Mouse (Mus musculus): Measurements from ENCODE around the gene Lysmd3. TPM values are rescaled to one million over a fixed set of nuclear protein-coding genes. Genes with fewer than 3 reads are reported as not detected.

The Lysmd3 gene
- total and polyA plus RNA-seq, 3 experiments, result 4.3 to 17.2 (median 13.2) TPM

DNA sequence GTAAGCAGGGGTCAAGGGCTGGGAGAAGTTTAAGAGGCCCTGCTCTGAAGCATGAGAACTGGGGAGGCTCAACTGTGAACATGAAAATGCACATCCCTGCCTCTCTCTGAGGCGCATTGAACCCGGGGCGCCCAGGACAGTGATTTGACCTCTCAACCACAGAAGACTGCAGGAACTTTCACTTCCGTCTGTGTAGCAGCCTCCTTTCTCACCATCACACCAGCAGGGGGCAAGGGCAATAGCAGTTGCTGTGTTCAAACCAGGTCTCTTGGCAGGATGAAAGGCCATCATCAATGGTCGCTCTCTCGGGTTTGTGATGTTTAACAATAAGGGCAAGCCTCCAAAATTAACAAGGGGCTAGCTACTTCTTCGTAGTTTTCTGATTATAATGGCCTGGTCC lies 45.7 kb downstream of the Lysmd3 start:
- Histone ChIP-seq H3K4me3 (no peak overlapping the region), H3K27me3 (ENCODE audit: control insufficient read depth, insufficient read depth, low read length) (no peaks in the 10 kb centered on the region), H3K4me1 (ENCODE audit: control insufficient read depth, insufficient read depth, low read length) (no peaks in the 10 kb centered on the region), H3K27ac (no peak overlapping the region), H3K79me2 (replicated peaks; ENCODE audit: control insufficient read depth, insufficient read depth, low read length) (no peaks in the 10 kb centered on the region), H3K36me3 (ENCODE audit: control insufficient read depth, insufficient read depth, low read length) (no peaks in the 10 kb centered on the region), H3K9ac (ENCODE audit: low read depth, low read length) (no peak overlapping the region)
- intact Hi-C loops (cut with DNase I), result no loop called here
- DNase-seq, result no peak
- no peak for TF ChIP-seq EP300 (IDR thresholded peaks at IDR 0.05; ENCODE audit: insufficient read depth, low read depth, low read length)
- no peak for TF ChIP-seq POLR2A (IDR thresholded peaks at IDR 0.05; ENCODE audit: insufficient read depth, low read depth, low read length)
- 71% methylated on average over 7 of the region's 7 CpGs for WGBS

DNA sequence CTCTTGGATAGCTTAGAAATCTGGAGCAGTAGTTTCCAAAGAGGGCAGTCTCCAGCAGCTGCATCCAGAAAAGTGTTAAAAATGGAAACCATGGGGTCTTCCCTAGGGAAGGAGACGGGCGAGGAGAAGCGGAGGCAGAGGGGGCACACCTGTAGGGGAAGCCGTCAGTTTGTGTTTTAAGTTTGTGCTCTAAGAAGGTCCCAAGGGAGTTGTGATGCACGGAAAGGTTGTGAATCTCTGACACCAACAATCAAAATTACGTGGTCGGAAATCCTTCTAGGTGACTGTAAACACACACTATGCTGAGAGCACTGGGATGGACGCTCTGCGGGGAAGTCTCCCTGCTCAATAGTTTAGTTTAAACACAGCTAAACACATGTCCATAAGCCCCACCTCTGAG lies 46.2 kb downstream of the Lysmd3 start:
- Histone ChIP-seq H3K79me2 (replicated peaks; ENCODE audit: control insufficient read depth, insufficient read depth, low read length) (no peaks in the 10 kb centered on the region), H3K9ac (ENCODE audit: low read depth, low read length) (no peak overlapping the region), H3K36me3 (ENCODE audit: control insufficient read depth, insufficient read depth, low read length) (no peaks in the 10 kb centered on the region), H3K4me1 (ENCODE audit: control insufficient read depth, insufficient read depth, low read length) (no peaks in the 10 kb centered on the region), H3K27me3 (ENCODE audit: control insufficient read depth, insufficient read depth, low read length) (no peaks in the 10 kb centered on the region), H3K27ac (no peak overlapping the region), H3K4me3 (no peak overlapping the region)
- no peak for TF ChIP-seq POLR2A (IDR thresholded peaks at IDR 0.05; ENCODE audit: insufficient read depth, low read depth, low read length)
- no peak for DNase-seq
- WGBS, result 84% methylated on average over 9 of the region's 9 CpGs
- intact Hi-C loops (cut with DNase I), result no loop called here

DNA sequence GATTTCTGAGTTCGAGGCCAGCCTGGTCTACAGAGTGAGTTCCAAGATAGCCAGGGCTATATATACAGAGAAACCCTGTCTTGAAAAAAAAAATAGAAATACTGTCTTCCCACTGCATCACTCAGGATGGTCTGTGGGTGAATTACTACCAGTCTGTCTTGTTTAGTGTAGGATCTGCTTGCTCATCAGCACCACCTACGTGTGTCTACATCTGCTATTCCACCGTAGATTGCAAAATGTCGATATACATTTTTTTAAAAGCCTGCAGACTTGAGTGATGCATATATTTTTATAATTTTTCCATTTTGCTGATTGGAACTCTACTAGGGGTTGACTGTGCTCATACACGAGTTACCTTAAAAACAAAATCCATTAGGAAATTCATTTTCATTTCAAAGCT lies 48.8 kb downstream of the Lysmd3 start:
- Histone ChIP-seq H3K79me2 (replicated peaks; ENCODE audit: control insufficient read depth, insufficient read depth, low read length) (no peaks in the 10 kb centered on the region), H3K27ac (no peak overlapping the region), H3K36me3 (ENCODE audit: control insufficient read depth, insufficient read depth, low read length) (no peaks in the 10 kb centered on the region), H3K4me1 (ENCODE audit: control insufficient read depth, insufficient read depth, low read length) (no peaks in the 10 kb centered on the region; the same call in 1 of the 2 replicates), H3K4me3 (no peak overlapping the region), H3K27me3 (ENCODE audit: control insufficient read depth, insufficient read depth, low read length) (no peaks in the 10 kb centered on the region), H3K9ac (ENCODE audit: low read depth, low read length) (no peak overlapping the region)
- 95% methylated on average over 5 of the region's 5 CpGs for WGBS
- intact Hi-C loops (cut with DNase I), result no loop called here
- DNase-seq, result no peak
- TF ChIP-seq POLR2A (IDR thresholded peaks at IDR 0.05; ENCODE audit: insufficient read depth, low read depth, low read length), result no peak
- no peak for TF ChIP-seq EP300 (IDR thresholded peaks at IDR 0.05; ENCODE audit: insufficient read depth, low read depth, low read length)
- no peak for TF ChIP-seq CTCF (IDR thresholded peaks at IDR 0.05)

GRCm38 (mm10) chr13:81709805-81710204 lies 52.3 kb downstream of the Lysmd3 start:
- peak overlapping the region; percentile 94; the same call in 1 of the 2 replicates for H3K4me3 ChIP-seq
- DNase-seq, result no peak
- no peak overlapping the region for H3K9ac ChIP-seq (ENCODE audit: low read depth, low read length)
- no peaks in the 10 kb centered on the region for H3K79me2 ChIP-seq (replicated peaks; ENCODE audit: control insufficient read depth, insufficient read depth, low read length)
- 42% methylated on average over 4 of the region's 4 CpGs for WGBS
- no peaks in the 10 kb centered on the region; the same call in 1 of the 2 replicates for H3K4me1 ChIP-seq (ENCODE audit: control insufficient read depth, insufficient read depth, low read length)
- H3K27ac ChIP-seq, result no peak overlapping the region
- intact Hi-C loops (cut with DNase I), result loop anchor here (5.0 kb wide), 2 partner anchors 53 to 72 kb away; partner anchors contain the start of genes Cetn3 and Lysmd3
- H3K36me3 ChIP-seq (ENCODE audit: control insufficient read depth, insufficient read depth, low read length), result no peaks in the 10 kb centered on the region
- no peak for TF ChIP-seq CTCF (IDR thresholded peaks at IDR 0.05)
- no peak for TF ChIP-seq POLR2A (IDR thresholded peaks at IDR 0.05; ENCODE audit: insufficient read depth, low read depth, low read length)
- TF ChIP-seq EP300 (IDR thresholded peaks at IDR 0.05; ENCODE audit: insufficient read depth, low read depth, low read length), result no peak
- H3K27me3 ChIP-seq (ENCODE audit: control insufficient read depth, insufficient read depth, low read length), result no peaks in the 10 kb centered on the region

DNA sequence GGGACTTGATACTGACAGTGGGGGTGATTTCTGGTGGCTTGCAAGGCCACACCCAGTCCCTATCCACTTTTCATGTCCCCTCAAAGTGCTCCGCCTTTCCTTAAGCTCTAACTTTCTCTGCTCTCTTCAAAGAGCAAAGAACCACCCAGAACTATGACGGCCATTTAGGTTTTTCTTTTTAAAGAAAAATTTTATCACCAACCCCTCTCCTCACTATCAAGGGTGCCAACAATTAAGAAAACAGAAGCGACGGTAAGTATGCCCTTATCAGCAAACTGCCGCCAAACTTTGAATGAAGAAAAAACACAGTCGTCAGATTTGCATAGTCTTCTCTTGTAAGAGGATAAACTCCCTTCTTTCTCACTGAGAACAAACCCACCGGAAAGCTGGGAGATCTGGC lies 52.8 kb downstream of the Lysmd3 start:
- intact Hi-C loops (cut with DNase I), result loop anchor here (5.0 kb wide), 2 partner anchors 53 to 72 kb away; partner anchors contain the start of genes Cetn3 and Lysmd3
- WGBS, result 4% methylated on average over 7 of the region's 7 CpGs

DNA sequence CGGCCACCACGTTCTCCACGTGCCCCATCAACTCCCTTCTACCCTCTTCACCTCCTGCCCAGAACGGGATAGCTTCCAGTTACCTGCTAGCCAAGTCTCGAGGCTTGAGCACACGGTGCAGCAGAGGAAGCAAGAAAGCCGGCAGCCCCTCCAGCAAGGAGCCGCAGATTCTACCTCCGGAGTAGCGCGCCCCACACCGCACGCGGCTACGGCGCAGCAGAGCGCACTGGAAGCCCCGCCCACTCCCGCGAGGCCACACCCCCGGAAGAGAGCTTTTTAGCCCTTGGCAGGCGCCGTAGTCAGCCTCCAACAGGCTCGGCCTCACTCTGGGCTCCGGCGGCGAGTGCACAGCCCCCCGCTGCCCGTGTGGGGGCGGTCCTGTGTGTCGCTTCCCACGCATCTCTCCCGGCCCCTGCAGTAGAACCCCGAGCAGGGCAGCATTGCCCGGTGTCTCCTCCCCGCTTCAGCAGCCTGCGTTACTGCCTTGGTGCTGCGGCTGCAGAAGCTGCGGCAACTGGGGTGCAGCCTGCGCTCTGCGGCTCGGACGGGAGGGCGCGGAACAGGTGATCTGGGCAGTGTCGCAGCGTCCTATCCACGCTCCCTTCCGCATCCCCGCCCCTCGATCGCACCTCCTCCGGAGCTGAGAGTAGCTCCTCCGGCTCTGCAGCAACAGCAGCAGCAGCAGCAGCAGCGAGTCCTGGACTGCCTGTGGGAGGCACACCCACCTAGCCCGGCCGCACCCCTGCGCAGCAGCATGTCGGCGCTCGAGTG lies 53.5 kb downstream of the Lysmd3 start, which contains the start of the genes Polr3g and Mblac2:
Gene Polr3g, minus strand, starts transcription at position 239 of the 771 bp plus-strand sequence.
Gene Mblac2, plus strand, starts transcription at position 567 of the 771 bp plus-strand sequence.
- TF ChIP-seq POLR2A (IDR thresholded peaks at IDR 0.05; ENCODE audit: insufficient read depth, low read depth, low read length), result peak; percentile 38; the same call in 1 of the 2 replicates
- no peak for TF ChIP-seq EP300 (IDR thresholded peaks at IDR 0.05; ENCODE audit: insufficient read depth, low read depth, low read length)
- peak; percentile 49 for TF ChIP-seq CTCF (IDR thresholded peaks at IDR 0.05)
- Histone ChIP-seq H3K4me3 (peak within 1 kb of the TSS; percentile 94), H3K9ac (ENCODE audit: low read depth, low read length) (peak within 1 kb of the TSS; percentile 71), H3K27ac (peak within 1 kb of the TSS; percentile 86), H3K36me3 (ENCODE audit: control insufficient read depth, insufficient read depth, low read length) (no peaks in the 10 kb centered on the region), H3K4me1 (ENCODE audit: control insufficient read depth, insufficient read depth, low read length) (no peaks in the 10 kb centered on the region; the same call in 1 of the 2 replicates), H3K27me3 (ENCODE audit: control insufficient read depth, insufficient read depth, low read length) (no peaks in the 10 kb centered on the region), H3K79me2 (replicated peaks; ENCODE audit: control insufficient read depth, insufficient read depth, low read length) (no peaks in the 10 kb centered on the region)
- peak; percentile 96 to 98 for DNase-seq
- under 1% methylated on average over 61 of the region's 61 CpGs for WGBS
- intact Hi-C loops (cut with DNase I), result loop anchor here (5.0 kb wide), 2 partner anchors 54 to 71 kb away; partner anchors contain the start of genes Cetn3 and Lysmd3

More for the DNA sequence above, 52.8 kb downstream of the Lysmd3 start:
- H3K27me3 ChIP-seq (ENCODE audit: control insufficient read depth, insufficient read depth, low read length), result no peaks in the 10 kb centered on the region
- H3K4me3 ChIP-seq, result peak overlapping the region; percentile 94
- no peaks in the 10 kb centered on the region for H3K79me2 ChIP-seq (replicated peaks; ENCODE audit: control insufficient read depth, insufficient read depth, low read length)
- no peak for DNase-seq
- H3K36me3 ChIP-seq (ENCODE audit: control insufficient read depth, insufficient read depth, low read length), result no peaks in the 10 kb centered on the region
- no peak for TF ChIP-seq EP300 (IDR thresholded peaks at IDR 0.05; ENCODE audit: insufficient read depth, low read depth, low read length)
- TF ChIP-seq POLR2A (IDR thresholded peaks at IDR 0.05; ENCODE audit: insufficient read depth, low read depth, low read length), result no peak
- no peak for TF ChIP-seq CTCF (IDR thresholded peaks at IDR 0.05)
- no peaks in the 10 kb centered on the region; the same call in 1 of the 2 replicates for H3K4me1 ChIP-seq (ENCODE audit: control insufficient read depth, insufficient read depth, low read length)
- H3K27ac ChIP-seq, result no peak overlapping the region
- H3K9ac ChIP-seq (ENCODE audit: low read depth, low read length), result no peak overlapping the region

Data from heart, adult 2 months (tissue).